Mouse (Mus musculus): ENCODE data around the gene Npas3. TPM values are rescaled to one million over a fixed set of nuclear protein-coding genes. Genes with fewer than 3 reads are reported as not detected.

Npas3 gene
- polyA plus RNA-seq, 1 experiment = not detected

- TF ChIP-seq GATA1 (IDR thresholded peaks at IDR 0.05; ENCODE audit: low read length) = no peak
Measured at GRCm38 (mm10) chr12:53330141-53330540, 81.7 kb downstream of the Npas3 start.

- no peak for TF ChIP-seq GATA1 (IDR thresholded peaks at IDR 0.05; ENCODE audit: low read length)
Measured at GRCm38 (mm10) chr12:53331391-53331790, 82.9 kb downstream of the Npas3 start.

GRCm38 (mm10) chr12:53331800-53332199, 83.3 kb downstream of the Npas3 start:
- TF ChIP-seq GATA1 (IDR thresholded peaks at IDR 0.05; ENCODE audit: low read length) = no peak

GRCm38 (mm10) chr12:53333251-53333650, 84.8 kb downstream of the Npas3 start:
- TF ChIP-seq GATA1 (IDR thresholded peaks at IDR 0.05; ENCODE audit: low read length) = no peak

- TF ChIP-seq GATA1 (IDR thresholded peaks at IDR 0.05; ENCODE audit: low read length) = no peak
Measured at GRCm38 (mm10) chr12:53338349-53338948, 90.0 kb downstream of the Npas3 start.

- no peak for TF ChIP-seq GATA1 (IDR thresholded peaks at IDR 0.05; ENCODE audit: low read length)
Measured at GRCm38 (mm10) chr12:53342741-53343140, 94.3 kb downstream of the Npas3 start.

GRCm38 (mm10) chr12:53351860-53352259, 103.4 kb downstream of the Npas3 start:
- TF ChIP-seq GATA1 (IDR thresholded peaks at IDR 0.05; ENCODE audit: low read length) = no peak

GRCm38 (mm10) chr12:53365751-53366150, 117.3 kb downstream of the Npas3 start:
- TF ChIP-seq GATA1 (IDR thresholded peaks at IDR 0.05; ENCODE audit: low read length) = no peak

GRCm38 (mm10) chr12:53384851-53385250, 136.4 kb downstream of the Npas3 start:
- TF ChIP-seq GATA1 (IDR thresholded peaks at IDR 0.05; ENCODE audit: low read length) = no peak

- no peak for TF ChIP-seq GATA1 (IDR thresholded peaks at IDR 0.05; ENCODE audit: low read length)
Measured at GRCm38 (mm10) chr12:53405856-53406255, 157.4 kb downstream of the Npas3 start.

- no peak for TF ChIP-seq GATA1 (IDR thresholded peaks at IDR 0.05; ENCODE audit: low read length)
Measured at GRCm38 (mm10) chr12:53407776-53408175, 159.3 kb downstream of the Npas3 start.

- TF ChIP-seq GATA1 (IDR thresholded peaks at IDR 0.05; ENCODE audit: low read length) = no peak
Measured at GRCm38 (mm10) chr12:53409711-53410110, 161.2 kb downstream of the Npas3 start.

GRCm38 (mm10) chr12:53410647-53411046, 162.2 kb downstream of the Npas3 start:
- TF ChIP-seq GATA1 (IDR thresholded peaks at IDR 0.05; ENCODE audit: low read length) = no peak

GRCm38 (mm10) chr12:53416096-53416495, 167.6 kb downstream of the Npas3 start:
- no peak for TF ChIP-seq GATA1 (IDR thresholded peaks at IDR 0.05; ENCODE audit: low read length)

- TF ChIP-seq GATA1 (IDR thresholded peaks at IDR 0.05; ENCODE audit: low read length) = no peak
Measured at GRCm38 (mm10) chr12:53421701-53422100, 173.2 kb downstream of the Npas3 start.

- TF ChIP-seq GATA1 (IDR thresholded peaks at IDR 0.05; ENCODE audit: low read length) = no peak
Measured at GRCm38 (mm10) chr12:53423631-53424030, 175.2 kb downstream of the Npas3 start.

GRCm38 (mm10) chr12:53426006-53426405, 177.5 kb downstream of the Npas3 start:
- TF ChIP-seq GATA1 (IDR thresholded peaks at IDR 0.05; ENCODE audit: low read length) = no peak

GRCm38 (mm10) chr12:53427153-53427552, 178.7 kb downstream of the Npas3 start:
- no peak for TF ChIP-seq GATA1 (IDR thresholded peaks at IDR 0.05; ENCODE audit: low read length)

Data from G1E-ER4 (cell line).